Mouse (Mus musculus) bone marrow, adult 2 months (tissue): ENCODE measurements around the gene Col8a2.

Experiments used
- CTCF ChIP-seq: fragments of 200-500 bp; IDR thresholded peaks from 2 replicates; pipeline ENCODE4 v1.5.1; 2011; ENCODE audit warnings: low read length, control low read depth; ENCODE audit not compliant: control insufficient read depth, insufficient read depth
- POLR2A ChIP-seq: fragments of 200-500 bp; IDR thresholded peaks from 2 replicates; pipeline ENCODE4 v1.6.1; 2011; ENCODE audit warnings: low read depth, mild to moderate bottlenecking, control low read depth, low read length, borderline replicate concordance; ENCODE audit not compliant: control insufficient read depth

- no peak for TF ChIP-seq CTCF
- no peak for TF ChIP-seq POLR2A
Observed at GRCm38 (mm10) chr4:126250659-126251058, 35.9 kb upstream of the Col8a2 start.
